Mouse (Mus musculus) frontal cortex, postnatal 36 days (tissue): ENCODE data around the gene Tedc1.
A peak's percentile ranks its signal among the peaks of the same experiment; 100 is the strongest.
"Not testable (repeated sequence)": the region's sequence is repeated elsewhere in the genome, so short reads cannot be mapped to it uniquely, and the experiment has no call there.

Experiments
- DNase-seq, 2 experiments: peaks; one replicate each; pipeline ENCODE4 v3.0.0; 2022; ENCODE audit warnings: low spot score in 2 of 2

Gene Tedc1

DNA sequence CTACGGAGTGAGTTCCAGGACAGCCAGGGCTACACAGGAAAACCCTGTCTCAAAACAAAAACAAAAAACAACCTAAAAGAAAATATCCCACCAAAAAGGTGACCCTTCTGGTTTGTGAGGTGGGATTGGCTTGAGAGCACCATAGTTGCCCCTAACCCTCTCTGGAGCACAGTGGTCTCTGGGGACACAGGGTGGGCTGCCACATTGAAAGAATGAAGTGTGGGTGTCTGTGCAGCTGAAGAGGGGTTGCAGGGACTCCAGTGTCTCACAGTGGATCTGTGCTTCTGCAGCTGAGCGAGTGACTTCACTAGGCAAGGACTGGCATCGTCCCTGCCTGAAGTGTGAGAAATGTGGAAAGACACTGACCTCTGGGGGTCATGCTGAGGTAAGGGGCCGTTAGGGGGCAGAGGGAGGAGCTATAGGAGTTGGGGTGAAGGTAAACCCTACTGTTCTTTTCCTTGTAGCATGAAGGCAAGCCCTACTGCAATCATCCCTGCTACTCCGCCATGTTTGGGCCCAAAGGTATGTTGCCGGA lies 3.2 kb upstream of the Tedc1 start:
- no peak for DNase-seq

DNA sequence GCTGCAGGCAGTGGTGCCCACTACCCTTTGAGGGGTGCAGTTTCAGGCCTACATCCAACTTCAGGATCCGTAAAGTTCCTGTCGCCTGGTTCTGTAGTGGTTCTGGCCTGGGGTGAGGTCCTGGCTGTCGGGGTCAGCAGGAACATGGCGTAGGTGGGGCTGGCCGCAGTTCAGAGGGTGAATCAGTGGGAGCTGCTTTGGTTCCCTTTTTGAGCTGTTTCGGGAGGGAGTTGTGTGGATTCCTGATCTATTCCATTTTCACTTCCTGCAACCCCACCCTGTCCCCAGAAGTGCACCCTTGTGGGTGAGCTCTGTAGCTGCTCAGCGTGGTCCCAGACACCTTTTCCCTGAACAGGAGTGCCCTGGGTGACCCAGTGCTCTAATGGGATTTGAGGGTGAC lies 2.2 kb upstream of the Tedc1 start:
- no peak for DNase-seq

DNA sequence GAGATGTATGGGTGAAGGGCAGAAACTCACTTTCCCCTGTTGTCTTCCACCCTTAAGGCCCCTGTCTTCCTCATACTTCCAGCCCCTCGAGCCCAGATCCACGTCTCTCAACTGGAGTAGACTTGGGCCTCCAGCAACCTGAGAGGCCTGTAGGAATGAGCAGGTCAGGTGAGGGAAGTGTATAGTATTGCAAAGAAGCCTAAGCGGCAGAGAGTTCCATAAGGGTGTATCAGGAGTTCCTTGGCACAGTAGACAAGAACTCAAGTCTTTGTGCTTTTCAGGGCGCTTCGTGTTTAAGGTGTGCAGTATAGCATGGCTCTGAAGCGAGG lies 1.5 kb upstream of the Tedc1 start:
- no peak for DNase-seq

DNA sequence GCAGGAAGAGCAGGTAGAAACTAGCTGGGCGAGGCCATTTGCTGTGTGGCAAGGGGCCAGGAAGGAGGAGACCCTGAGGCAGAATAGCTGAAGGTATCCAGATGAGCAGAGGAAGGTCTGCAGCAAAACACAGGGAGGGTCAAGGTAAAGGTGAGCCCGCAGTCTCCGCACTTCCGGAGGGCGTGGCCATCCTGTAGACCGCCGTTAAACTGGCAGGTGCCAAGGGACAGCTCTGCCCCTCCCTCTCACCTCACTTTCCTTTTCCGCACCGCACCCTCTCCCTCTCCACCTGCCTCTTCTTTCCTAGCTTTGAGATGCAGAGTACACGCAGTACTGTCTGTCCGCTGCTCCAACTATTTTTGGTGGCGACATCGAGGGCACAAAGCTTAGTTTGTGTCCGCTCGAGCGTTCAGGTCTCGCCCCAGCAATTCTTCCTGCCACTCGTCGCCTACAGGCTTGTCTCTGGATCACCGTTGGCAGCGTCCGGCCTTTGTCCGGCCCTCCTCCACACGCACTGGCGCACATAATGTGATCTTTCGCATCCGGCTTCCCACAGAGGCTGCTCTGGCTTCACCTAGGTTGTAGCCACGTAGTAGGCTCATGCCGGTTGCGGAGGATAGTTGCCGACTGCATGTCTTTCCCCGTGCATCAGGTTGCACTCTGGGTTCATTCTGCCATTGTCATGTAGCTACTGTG lies 997 bp upstream of the Tedc1 start:
- DNase-seq, result no peak

DNA sequence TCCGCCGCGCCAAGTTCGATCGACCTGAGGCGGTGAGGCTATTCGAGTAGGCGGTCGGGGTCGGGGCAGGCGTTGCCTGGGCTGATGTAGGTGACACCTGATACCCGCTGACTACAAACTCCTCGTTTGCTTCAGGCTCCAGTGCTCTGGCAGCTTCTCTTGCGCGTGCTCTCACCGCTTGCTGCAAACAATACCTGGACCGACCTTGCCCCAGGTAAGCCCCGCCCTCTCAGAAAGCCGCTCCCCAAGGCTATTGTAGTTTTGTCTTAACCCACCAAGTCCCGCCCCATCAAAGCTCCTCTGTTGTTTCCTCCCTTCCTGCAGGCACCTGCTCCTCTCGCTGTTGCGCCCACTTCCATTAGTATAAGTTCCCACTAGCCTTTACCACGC lies 314 bp downstream of the Tedc1 start:
- no peak for DNase-seq

DNA sequence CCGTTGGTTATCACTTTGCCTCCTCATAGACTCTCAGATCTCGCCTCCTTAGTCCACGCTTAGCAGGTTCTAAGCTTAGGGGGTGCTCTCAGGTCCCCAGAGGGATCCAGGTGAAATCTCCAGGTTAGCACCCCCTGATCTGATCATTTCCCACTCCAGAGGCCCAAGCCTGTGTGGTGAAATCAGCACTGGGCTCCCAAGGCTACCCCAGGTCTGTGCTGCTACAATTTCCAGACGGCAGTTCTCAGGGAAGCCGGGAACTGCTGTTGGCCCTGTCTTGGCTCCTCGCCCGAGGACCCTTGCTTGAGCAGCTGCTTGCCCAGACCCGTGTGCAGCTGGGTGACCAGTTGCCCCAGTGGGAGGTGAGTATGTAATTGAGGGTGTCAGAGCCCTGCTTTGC lies 781 bp downstream of the Tedc1 start:
- DNase-seq, result no peak

DNA sequence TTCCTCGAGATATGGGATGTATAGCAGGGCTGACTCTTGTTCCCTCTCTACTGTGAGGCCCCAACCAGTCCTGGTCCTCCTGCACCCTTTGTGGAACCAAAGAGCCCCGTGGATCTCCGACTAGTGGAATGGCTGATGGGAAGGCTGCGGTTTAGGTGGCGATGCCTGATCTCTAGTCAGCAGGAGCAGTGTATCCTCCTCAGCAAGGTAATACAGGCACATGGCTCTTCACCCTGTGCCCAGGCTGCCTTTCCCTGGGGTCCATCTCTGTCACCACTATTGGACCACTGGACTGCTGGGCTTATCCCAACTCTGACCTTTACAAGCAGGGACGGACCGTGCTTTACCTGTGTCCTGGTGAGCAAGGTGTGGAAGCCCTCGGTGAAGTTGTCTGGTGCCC lies 1.3 kb downstream of the Tedc1 start:
- no peak for DNase-seq

DNA sequence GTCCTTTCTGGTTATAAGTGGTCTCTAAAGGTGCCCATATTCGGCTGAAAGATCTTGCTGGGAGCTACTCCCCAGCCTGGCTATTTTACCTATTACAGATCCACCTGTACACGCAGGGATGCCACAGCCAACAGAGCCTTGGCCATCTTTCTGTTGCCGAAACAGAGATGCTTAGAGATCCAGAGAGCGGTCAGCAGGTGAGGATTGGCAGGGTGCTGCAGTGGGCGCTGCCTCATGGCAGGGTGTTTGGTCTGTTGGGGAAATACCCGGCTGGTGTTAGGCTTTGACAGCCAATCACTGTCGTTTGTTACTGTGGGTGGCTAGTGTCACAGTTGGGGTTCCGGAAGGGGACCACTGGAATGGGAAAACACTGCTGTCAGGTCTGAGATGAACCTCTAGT lies 1.8 kb downstream of the Tedc1 start:
- DNase-seq, result no peak

DNA sequence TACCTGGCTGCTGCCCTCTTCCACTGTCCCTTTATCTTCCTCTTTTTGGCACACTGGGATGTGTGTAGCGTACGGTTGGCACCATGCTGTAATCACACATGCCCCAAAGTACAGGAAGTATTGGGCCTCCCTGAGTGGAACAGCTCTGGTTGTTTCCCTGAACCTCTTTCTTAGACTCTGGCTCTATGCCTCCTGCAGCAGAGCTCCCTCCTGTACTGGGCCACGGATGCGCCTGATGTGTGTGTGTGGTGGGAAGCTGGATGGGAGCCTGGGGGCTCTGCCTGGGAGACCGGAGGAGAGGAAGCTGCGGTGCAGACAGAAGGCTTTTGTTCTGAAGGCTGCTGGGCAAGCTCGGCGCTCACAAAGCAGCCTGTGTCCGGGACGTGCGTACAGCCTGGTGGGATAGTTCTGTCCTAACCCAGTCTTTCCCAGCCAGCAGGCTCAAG lies 7.4 kb downstream of the Tedc1 start:
- DNase-seq, result peak in 1 of 2 experiments; percentile 33

DNA sequence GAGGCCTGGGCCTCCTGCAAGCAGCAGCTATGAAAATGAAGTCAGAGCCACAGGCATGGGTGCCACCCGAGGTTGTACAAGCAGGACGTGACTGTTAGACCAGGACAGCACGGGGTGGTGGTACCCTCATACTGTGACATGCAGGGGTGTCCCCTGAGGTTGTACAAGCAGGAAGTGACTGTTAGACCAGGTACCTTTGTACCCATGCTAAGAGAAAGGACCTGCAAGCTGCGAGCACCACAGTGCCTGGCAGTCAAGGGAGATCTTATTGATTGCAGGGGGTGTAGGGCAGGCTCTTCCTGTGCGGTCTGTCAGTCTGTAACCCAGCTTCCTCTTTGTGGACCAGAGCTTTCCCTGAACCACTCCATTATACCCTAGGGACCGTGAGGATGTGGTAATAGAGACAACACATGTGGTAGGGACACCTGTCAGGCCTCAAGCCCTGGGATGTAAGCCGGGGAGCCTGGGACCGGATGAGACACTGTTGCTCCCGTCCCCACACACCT lies 11.9 kb downstream of the Tedc1 start:
- DNase-seq, result no peak

DNA sequence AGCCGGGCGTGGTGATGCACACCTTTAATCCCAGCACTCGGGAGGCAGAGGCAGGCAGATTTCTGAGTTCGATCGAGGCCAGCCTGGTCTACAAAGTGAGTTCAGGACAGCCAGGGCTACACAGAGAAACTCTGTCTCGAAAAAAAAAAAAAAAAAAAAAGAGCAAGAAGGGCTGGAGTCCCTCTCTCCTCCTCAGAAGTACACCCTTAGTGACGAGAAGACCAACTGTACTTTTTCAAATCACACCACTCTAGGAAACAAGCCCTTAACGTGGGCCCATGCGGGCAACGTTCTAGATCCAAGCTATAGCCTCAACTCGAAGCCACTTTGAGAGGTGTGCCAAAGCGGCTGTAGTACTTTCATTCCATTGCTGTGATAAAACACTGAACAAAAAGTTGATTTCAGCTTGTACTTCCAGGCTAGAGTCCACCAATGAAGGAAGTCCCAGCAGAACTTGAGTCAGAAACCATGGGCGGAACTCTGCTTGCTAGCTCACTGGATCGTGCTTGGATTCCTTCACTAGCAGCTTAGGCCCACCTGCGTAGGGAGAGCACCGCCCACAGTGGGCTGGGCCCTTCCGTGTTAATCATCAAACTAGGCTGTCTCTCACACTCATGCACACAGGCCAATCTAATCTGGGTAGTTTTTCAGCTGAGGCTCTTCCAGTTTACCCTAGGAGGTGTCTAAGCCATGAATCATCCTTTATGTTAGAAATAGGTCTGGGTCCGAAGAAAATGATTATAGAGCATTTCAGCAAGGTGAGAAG lies 20.9 kb downstream of the Tedc1 start:
- DNase-seq, result no peak

DNA sequence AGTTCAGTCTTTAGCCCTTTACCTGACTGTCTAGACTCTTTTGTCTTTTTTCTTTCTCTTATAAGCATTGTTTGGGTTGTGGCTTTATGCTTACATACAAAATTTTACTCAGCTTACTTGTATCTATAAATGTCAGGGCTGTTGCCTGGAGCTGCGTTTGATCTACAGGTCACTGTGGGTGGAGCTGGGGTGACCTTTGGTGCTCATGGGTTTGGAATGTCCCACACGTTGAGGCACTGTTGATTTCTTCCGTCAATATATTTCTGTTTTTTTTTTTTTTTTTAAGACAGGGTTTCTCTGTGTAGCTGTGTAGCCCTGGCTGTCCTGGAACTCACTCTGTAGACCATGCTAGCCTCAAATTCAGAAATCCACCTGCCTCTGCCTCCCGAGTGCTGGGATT lies 24.8 kb downstream of the Tedc1 start:
- DNase-seq, result no peak

DNA sequence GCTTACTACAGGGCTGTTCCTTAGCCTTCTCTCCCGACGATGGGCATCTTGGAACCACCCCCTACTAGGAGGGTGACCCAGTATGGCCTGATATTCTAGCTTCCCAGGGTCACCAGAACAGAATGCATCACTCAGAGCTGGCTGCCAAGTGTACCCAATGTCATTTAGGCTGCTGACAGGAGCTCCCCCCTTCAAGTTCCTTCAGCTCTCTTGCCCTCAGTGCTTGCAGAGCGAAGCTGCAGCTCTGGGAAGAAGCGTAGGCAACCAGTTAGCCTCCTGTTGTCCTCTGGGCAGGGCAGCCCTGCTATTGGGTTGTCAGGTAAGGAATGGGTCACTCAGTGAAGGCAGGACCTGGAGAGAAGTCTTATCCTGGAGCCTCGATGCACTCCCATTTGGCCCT lies 28.7 kb downstream of the Tedc1 start:
- no peak for DNase-seq

DNA sequence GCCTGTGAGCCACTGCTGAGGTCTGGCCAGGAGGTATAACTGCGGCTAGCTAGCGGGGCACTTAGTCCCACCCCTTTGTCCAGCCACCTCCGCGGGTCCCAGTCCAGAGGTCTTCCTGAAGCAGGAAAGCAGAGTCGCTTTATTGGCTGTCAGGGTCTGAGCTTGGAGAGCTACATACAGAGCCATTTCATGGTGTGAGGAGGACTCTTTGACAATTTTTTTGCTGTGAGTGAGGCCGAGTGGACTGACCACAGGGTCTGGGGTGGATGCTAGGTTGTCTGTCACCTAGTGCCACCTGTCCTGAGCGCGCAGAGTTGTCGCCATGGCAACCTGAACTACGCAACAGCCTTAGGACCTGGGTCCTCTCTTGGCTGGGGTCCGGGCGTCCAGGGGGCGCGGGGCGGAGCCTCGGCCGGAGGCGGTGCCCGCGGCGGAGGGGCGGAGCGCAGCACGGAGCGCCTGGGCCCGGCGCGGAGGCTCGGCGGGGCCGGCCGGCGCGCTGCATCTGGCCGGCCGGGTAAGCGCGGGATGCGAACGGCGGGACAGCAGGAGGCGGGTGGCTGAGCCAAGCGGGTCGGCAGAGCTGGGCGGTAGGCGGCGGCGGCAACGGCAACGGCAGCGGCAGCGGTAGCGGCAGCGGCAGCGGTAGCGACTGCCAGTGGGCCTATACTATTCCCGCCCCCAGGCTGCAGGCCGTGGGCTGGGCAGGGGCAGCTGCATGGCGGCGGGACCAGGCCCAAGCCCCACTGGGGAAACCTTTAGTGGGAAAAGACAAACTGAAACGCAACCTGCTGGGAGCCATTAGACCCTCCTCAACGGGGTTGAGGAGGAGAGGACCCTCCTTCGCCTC lies 29.4 kb downstream of the Tedc1 start, which contains the start of gene Tmem121:
Gene Tmem121 (plus strand): TSS at position 489 of the 850 bp plus-strand sequence.
- no peak for DNase-seq

DNA sequence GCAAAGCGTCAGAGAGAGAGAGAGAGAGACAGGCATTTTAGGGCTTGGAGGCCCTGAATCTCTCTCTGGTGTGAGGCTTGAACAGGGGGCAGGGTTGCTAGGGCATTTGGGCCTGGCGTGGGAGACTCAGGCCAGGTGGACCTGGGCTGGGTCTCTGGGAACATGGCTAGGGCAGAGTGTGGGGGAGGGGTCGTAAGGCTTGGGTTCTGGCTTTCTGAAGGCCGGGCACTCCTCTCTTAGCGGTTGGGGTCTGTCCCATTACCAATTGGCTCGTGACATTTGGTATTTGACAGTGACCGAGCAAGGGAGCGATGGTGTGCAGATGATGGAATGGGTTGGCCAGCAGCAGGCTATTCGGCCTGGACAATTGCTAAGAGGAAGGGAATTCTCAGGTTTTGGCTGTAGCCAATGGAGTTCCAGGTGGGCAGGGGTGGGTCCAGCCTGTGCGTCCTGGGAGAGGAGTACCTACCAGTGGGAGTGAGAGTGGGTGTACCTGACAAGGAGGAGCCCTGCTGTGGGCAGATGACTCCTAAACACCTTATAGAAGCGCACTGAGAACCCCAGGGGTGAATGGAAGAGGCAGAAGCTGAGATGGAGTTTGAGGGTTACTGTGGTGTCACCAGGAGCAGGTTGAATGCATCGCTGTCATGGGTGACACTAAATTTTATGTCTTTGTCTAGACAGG lies 30.2 kb downstream of the Tedc1 start:
- no peak for DNase-seq

DNA sequence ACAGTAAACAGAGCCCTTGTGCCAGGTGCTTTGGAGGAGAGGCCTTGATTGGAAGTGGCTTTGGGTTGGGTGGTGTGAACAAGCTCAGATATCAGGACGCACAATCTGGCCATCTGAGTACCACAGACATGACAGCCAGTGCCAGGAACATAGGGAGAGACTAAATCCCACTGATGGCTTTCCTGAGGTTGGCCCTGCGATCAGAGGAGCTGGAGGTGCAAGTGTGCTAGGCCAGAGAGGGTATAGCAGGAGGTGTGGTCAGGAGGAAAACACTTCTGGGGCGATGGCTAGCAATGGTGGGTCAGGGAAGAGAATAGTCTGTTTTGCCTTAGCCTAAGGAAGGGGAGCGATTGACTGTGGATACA lies 30.8 kb downstream of the Tedc1 start:
- no peak for DNase-seq

DNA sequence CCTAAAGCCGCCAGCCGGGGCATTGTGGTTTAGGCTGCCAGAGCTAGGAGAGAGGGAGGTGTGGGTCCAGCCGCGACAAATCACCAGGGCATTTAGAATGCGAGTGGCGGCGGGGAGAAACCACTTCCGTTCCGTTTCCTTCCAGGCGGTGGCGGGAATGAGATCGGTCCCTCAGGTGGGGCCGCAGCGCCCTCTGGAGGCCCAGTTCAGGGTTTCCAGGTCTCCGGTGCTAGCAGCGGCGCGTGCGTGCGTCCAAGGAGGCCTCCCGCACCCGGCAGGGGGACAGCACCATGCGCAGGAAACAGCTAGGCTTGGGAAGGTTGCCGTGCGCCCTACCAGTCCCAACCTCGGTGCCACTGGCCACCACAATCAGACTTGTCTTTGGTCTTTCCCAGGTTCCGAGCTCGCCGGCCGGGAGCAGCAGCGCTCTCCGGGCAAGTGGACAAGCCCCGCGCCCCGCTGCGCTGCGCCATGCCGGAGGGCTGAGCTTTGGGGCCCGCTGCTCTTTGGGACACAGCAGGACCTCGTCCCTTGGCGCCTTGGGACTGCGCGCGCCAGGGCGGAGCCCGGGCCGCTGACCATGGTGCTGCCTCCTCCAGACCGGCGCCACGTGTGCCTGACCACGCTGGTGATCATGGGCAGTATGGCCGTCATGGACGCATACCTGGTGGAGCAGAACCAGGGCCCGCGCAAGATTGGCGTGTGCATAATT lies 31.5 kb downstream of the Tedc1 start:
- DNase-seq, result peak; percentile 93 to 94

DNA sequence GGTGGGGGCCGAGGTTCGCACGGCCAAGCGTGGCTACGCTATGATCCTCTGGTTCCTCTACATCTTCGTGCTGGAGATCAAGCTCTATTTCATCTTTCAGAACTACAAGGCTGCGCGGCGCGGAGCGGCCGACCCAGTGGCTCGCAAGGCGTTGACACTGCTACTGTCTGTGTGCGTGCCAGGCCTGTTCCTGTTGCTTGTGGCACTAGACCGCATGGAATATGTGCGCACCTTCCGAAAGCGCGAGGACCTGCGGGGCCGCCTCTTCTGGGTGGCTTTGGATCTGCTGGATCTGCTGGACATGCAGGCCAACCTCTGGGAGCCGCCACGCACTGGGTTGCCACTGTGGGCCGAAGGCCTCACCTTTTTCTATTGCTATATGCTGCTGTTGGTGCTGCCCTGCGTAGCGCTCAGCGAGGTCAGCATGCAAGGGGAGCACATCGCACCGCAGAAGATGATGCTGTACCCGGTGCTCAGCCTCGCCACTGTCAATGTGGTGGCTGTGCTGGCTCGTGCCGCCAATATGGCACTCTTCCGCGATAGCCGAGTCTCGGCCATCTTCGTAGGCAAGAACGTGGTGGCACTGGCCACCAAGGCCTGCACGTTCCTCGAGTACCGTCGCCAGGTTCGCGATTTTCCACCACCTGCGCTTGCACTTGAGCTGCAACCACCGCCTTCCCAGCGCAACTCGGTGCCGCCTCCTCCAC lies 32.3 kb downstream of the Tedc1 start:
- DNase-seq, result no peak

DNA sequence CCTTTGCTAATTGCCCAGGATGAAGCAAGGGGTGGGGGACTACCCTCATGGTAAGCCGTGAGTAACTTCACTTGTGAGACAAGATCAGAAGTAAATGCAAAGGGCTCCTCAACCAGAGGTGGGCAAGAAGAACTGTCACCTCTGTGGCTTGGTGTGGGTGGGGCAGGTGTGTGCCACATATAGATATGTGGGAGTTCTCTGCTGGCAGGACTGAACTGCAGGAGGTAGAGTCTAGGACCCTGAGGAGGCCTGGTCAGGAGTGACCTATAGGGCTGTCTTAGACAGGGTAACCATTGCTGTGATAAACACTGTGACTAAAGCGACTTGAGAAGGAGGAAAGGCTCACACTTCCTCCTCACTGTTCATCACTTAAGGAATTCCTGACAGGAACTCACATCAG lies 37.2 kb downstream of the Tedc1 start:
- DNase-seq, result no peak

DNA sequence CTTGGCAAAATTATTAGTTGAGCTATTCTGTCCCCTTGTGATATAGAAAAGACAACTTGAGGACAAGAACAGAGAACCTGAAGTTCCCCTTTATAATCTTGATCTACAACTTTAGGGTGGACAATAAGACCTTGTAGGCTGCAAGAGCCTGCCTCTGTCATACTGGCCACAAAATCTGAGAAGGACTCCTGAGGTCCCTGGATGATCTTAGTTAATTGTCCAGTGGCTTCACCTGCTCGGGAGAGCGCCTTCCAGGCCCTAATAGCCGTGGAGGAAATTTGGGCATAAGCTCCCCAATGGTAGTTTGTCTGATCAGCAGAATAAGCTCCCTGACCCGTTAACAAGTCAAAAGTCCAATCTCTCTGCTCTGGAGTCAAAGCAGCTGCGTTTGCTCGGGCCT lies 42.9 kb downstream of the Tedc1 start:
- not testable (repeated sequence) for DNase-seq
